Mouse (Mus musculus): ENCODE data around the gene Coasy. TPM values are rescaled to one million over a fixed set of nuclear protein-coding genes. Genes with fewer than 3 reads are reported as not detected.

Coasy gene
- polyA plus RNA-seq (2015; fragmentation: Nextera tagmentation; extraction: Ambion mirVana): 43.3 and 47.1 TPM in 2 replicates

DNA sequence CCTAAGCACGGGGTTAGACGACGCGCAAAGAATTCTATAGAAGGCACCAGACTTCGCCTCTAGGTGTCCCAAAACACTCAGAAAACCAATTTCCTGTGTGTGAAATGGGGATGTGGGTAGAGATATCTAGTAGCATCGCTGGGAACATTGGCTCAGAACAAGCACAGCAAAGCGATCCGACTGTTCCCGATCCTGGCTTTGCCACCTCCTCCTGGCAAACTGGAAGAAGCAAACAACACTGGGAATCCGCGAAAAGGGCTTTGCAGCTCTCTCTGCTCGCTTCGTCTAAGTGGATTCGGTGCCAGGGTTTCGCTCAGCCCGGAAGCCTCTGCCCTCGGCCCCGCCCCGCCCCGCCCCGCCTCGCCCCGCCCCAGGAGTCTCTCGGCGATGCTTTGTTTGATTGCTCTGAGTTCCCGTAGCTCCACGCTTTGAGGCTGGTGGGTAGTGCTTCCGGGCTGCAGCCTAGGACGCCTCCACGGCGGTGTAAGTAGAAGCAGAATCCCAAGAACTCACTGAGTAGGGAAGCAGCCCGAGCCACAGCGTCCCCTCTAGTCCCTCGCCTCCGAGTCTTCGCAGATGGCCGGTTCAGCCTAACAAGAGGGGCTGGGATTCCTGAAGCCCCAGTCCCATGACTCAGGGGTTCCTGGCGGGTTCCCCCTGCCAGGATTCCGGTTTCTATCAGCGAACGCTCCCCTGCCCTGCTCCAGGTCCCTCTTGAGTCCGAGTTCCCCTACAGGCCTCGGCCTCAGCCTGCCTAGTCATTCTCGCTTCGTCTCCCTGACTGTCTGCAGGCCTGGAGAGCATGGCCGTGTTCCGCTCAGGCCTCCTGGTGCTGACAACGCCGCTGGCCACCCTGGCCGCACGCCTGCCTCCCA lies at the start of gene Coasy:
Coasy (plus strand) TSS at position 358 of the 875 bp plus-strand sequence.
- peak; percentile 87 for ATAC-seq (replicated peaks)
- under 1% methylated on average over 51 of the region's 51 CpGs for WGBS
- H3K4me2 ChIP-seq: peak within 1 kb of the TSS; percentile 95
- H3K9me3 ChIP-seq: no peaks in the 10 kb centered on the region
- peaks cover 34% of the 10 kb centered on the region for H3K4me1 ChIP-seq
- peaks cover 37% of the 10 kb centered on the region for H3K27me3 ChIP-seq (replicated peaks)
- peak within 1 kb of the TSS; percentile 83 for H3K9ac ChIP-seq
- H3K27ac ChIP-seq: peak within 1 kb of the TSS; percentile 88
- peak within 1 kb of the TSS; percentile 72 for H3K4me3 ChIP-seq
- H3K36me3 ChIP-seq (replicated peaks): no peaks in the 10 kb centered on the region

GRCm38 (mm10) chr11:101033856-101034500 lies 48.4 kb upstream of the Coasy start:
- H3K27ac ChIP-seq: no peak overlapping the region
- peaks cover 62% of the 10 kb centered on the region for H3K36me3 ChIP-seq (replicated peaks)
- no peaks in the 10 kb centered on the region for H3K9me3 ChIP-seq
- H3K4me1 ChIP-seq: no peaks in the 10 kb centered on the region
- 95% methylated on average over 17 of the region's 17 CpGs for WGBS
- no peak overlapping the region for H3K4me2 ChIP-seq
- H3K27me3 ChIP-seq (replicated peaks): no peaks in the 10 kb centered on the region
- ATAC-seq (replicated peaks): no peak
- H3K9ac ChIP-seq: no peak overlapping the region
- H3K4me3 ChIP-seq: no peak overlapping the region

DNA sequence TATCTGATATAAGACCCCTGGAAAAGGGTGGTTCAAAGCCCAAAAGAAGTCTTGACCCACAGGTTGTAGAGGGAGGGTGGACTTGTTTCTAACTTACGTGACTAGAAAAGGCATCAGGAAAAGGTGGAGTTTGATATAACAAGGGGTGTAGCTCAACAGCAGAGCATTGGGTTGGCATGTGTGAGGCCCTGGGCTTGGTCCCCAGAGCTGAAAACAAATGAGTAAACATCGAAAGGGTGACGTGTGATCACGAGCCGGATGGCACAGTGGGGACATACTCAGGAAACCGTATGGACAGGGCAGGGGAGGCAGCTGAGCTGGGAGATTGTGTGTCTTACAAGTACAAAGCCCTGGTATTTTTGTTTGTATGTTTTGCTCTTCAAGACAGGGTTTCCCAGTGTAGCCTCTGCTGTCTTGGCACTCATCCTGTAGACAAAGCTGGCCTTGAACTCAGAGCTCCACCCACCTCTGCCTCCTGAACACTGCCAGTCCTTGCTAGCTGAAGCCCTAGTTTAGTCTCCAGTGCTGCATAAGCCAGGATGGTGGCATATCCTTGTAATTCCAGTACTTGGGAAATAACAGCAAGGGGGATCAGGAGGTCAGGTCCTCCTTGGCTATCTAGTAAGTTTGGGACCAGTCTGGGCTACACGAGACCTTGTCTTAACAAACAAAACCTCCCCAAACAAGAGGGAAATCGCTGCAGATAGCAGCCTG lies 47.6 kb upstream of the Coasy start:
- ATAC-seq (replicated peaks): no peak
- Histone ChIP-seq H3K4me1 (no peaks in the 10 kb centered on the region), H3K9ac (no peak overlapping the region), H3K27ac (no peak overlapping the region), H3K36me3 (replicated peaks) (peaks cover 63% of the 10 kb centered on the region), H3K4me2 (no peak overlapping the region), H3K9me3 (no peaks in the 10 kb centered on the region), H3K4me3 (no peak overlapping the region), H3K27me3 (replicated peaks) (no peaks in the 10 kb centered on the region)
- WGBS: 94% methylated on average over 8 of the region's 8 CpGs

DNA sequence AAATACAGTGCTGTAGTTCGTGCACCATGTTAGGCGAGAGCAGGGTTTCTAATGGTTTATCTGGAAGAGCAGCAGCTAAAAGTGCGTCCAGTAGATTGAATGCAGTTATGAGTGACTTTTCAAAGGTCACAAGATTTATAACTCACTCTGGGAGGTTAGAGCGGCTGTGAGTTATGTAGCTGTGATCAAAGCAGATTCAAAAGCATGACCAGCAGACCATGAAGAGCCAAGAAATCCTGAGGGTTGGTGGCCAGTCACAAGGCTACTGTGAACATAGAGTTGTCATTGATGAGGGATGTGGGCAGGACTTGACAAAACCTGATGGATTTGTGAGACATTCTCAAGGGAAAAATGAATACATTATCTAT lies 47.1 kb upstream of the Coasy start:
- Histone ChIP-seq H3K4me1 (no peaks in the 10 kb centered on the region), H3K9ac (no peak overlapping the region), H3K27me3 (replicated peaks) (no peaks in the 10 kb centered on the region), H3K36me3 (replicated peaks) (peaks cover 62% of the 10 kb centered on the region), H3K9me3 (no peaks in the 10 kb centered on the region), H3K27ac (no peak overlapping the region), H3K4me2 (no peak overlapping the region), H3K4me3 (no peak overlapping the region)
- no peak for ATAC-seq (replicated peaks)
- WGBS: 86% methylated on average over 4 of the region's 4 CpGs

DNA sequence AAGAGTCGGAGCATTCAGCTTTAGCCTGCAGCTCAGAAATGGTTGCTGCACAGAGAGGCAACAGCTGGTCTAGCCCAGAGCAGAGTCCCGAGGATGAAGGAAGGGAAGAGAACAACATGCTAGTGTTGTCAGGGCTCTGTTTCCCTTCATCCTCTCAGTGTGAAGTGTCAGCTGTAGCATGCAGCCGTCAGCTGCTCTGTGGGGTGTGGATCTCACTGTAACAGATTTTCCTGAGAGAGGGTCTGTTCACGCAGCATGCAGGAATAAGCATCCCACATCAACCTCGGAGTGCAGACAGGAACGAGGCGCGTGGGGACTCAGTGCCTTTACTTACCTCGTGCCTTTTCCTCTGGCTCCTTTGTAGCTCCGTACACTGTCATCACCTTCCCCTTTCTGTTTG lies 44.6 kb upstream of the Coasy start:
- H3K4me1 ChIP-seq: no peaks in the 10 kb centered on the region
- no peaks in the 10 kb centered on the region for H3K9me3 ChIP-seq
- WGBS: 84% methylated on average over 10 of the region's 10 CpGs
- no peak for ATAC-seq (replicated peaks)
- H3K4me3 ChIP-seq: no peak overlapping the region
- no peak overlapping the region for H3K4me2 ChIP-seq
- no peak overlapping the region for H3K27ac ChIP-seq
- no peak overlapping the region for H3K9ac ChIP-seq
- peaks cover 55% of the 10 kb centered on the region for H3K36me3 ChIP-seq (replicated peaks)
- no peaks in the 10 kb centered on the region for H3K27me3 ChIP-seq (replicated peaks)

DNA sequence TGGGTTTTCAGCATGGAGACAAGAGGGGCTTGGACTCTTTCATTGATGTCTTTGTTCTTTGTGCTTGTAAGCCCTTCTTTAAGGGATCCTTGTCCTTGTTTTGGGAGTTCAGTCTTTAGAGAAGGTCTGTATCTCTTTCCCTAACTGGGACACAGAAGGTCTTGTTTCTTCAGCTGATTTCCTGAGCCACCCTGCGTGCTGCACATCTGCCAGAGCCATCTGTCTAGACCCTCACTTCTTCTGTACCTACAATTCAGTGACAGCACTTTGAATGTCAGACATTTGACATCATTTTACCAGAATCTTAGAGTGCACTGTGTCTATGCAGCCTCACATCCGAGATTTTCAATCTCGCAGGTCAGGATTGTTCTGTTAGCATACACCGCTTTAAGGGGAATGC lies 36.5 kb upstream of the Coasy start:
- peaks cover 59% of the 10 kb centered on the region for H3K36me3 ChIP-seq (replicated peaks)
- H3K9ac ChIP-seq: no peak overlapping the region
- H3K9me3 ChIP-seq: no peaks in the 10 kb centered on the region
- no peak for ATAC-seq (replicated peaks)
- H3K4me3 ChIP-seq: no peak overlapping the region
- no peaks in the 10 kb centered on the region for H3K4me1 ChIP-seq
- 90% methylated on average over 4 of the region's 4 CpGs for WGBS
- H3K27me3 ChIP-seq (replicated peaks): no peaks in the 10 kb centered on the region
- H3K4me2 ChIP-seq: no peak overlapping the region
- H3K27ac ChIP-seq: no peak overlapping the region

DNA sequence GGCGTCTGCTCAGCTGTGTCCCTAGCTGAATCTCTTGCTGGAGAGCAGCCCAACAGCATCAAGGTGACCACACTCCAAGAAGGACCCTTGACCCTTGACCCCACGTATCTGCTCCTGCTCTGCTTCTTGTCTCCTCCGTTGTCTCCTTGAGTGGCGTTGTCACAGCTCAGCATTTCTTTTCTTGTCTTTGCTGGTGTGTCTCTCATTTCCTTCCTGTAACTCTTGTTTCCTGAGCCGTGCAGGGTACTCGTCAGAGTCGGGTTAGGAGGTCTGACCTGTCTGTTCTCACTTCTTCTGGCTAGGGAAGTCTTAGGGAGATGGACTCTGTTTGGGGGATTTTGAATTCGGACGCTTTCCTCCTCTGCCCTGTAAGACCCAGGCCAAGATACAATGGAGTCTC lies 35.9 kb upstream of the Coasy start:
- Histone ChIP-seq H3K9ac (no peak overlapping the region), H3K4me3 (no peak overlapping the region), H3K27me3 (replicated peaks) (no peaks in the 10 kb centered on the region), H3K36me3 (replicated peaks) (peaks cover 55% of the 10 kb centered on the region), H3K27ac (no peak overlapping the region), H3K4me2 (no peak overlapping the region), H3K4me1 (no peaks in the 10 kb centered on the region), H3K9me3 (no peaks in the 10 kb centered on the region)
- 65% methylated on average over 9 of the region's 9 CpGs for WGBS
- ATAC-seq (replicated peaks): no peak

DNA sequence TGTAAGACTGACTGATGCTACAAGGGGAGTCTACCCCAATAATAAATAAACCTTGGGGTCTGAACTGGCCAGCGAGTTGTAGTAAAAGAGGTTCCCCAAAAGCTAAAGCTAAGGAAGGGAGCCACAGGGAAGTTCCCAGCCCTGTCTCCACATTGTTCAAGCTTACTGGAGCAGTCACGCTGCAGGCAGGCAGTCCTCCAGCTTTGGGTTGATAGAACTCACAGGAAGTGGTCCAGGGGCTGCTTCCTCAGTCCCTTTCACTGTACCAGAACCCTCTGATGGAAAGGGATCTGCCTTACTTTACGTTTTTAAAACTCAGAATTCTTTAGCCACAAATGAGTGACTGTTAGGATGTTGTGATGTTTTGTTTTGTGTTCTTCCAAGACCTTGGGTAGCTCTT lies 34.9 kb upstream of the Coasy start:
- Histone ChIP-seq H3K36me3 (replicated peaks) (peaks cover 64% of the 10 kb centered on the region), H3K27ac (no peak overlapping the region), H3K27me3 (replicated peaks) (no peaks in the 10 kb centered on the region), H3K4me3 (no peak overlapping the region), H3K4me1 (no peaks in the 10 kb centered on the region), H3K9ac (no peak overlapping the region), H3K9me3 (no peaks in the 10 kb centered on the region), H3K4me2 (no peak overlapping the region)
- WGBS: 73% methylated on average over 3 of the region's 3 CpGs
- ATAC-seq (replicated peaks): no peak

- Histone ChIP-seq H3K9me3 (no peaks in the 10 kb centered on the region), H3K9ac (no peak overlapping the region), H3K4me1 (no peaks in the 10 kb centered on the region), H3K4me2 (no peak overlapping the region), H3K27ac (no peak overlapping the region), H3K4me3 (no peak overlapping the region), H3K36me3 (replicated peaks) (peaks cover 62% of the 10 kb centered on the region), H3K27me3 (replicated peaks) (no peaks in the 10 kb centered on the region)
- ATAC-seq (replicated peaks): no peak
- 86% methylated on average over 9 of the region's 9 CpGs for WGBS
Observed at GRCm38 (mm10) chr11:101050359-101050758, 32.0 kb upstream of the Coasy start.

GRCm38 (mm10) chr11:101051051-101051493 lies 31.3 kb upstream of the Coasy start:
- WGBS: 82% methylated on average over 6 of the region's 6 CpGs

DNA sequence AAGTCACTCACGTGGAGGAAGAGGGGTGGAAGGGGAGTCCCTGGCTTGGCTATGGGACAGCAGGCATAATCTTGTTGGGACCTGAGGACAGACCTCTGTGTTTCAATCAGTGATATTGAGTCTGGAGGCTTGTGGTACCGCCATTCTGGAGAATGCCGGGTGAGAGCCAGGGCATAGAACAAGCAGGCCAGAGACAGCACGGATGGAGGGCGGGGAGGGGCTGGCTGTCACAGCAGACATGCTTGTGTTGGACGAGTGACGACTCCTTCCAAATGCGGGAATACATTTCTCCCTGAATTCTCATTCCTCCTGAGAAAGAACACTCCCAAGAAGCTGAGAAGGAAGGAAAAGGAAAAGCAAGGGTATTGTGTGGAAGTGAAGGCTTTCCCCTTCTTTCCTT lies 30.7 kb upstream of the Coasy start:
- no peaks in the 10 kb centered on the region for H3K4me1 ChIP-seq
- H3K4me3 ChIP-seq: no peak overlapping the region
- no peak for ATAC-seq (replicated peaks)
- no peak overlapping the region for H3K9ac ChIP-seq
- no peak overlapping the region for H3K4me2 ChIP-seq
- H3K27me3 ChIP-seq (replicated peaks): no peaks in the 10 kb centered on the region
- peaks cover 68% of the 10 kb centered on the region for H3K36me3 ChIP-seq (replicated peaks)
- no peaks in the 10 kb centered on the region for H3K9me3 ChIP-seq
- no peak overlapping the region for H3K27ac ChIP-seq
- 85% methylated on average over 8 of the region's 8 CpGs for WGBS

More at GRCm38 (mm10) chr11:101051051-101051493, 31.3 kb upstream of the Coasy start:
- Histone ChIP-seq H3K27me3 (replicated peaks) (no peaks in the 10 kb centered on the region), H3K36me3 (replicated peaks) (peaks cover 66% of the 10 kb centered on the region), H3K4me1 (no peaks in the 10 kb centered on the region), H3K27ac (no peak overlapping the region), H3K4me2 (no peak overlapping the region), H3K4me3 (no peak overlapping the region), H3K9me3 (no peaks in the 10 kb centered on the region), H3K9ac (no peak overlapping the region)
- ATAC-seq (replicated peaks): no peak

GRCm38 (mm10) chr11:101052751-101053473 lies 29.5 kb upstream of the Coasy start:
- H3K4me1 ChIP-seq: no peaks in the 10 kb centered on the region
- WGBS: 92% methylated on average over 10 of the region's 10 CpGs
- ATAC-seq (replicated peaks): no peak
- H3K4me3 ChIP-seq: no peak overlapping the region
- no peaks in the 10 kb centered on the region for H3K27me3 ChIP-seq (replicated peaks)
- peaks cover 55% of the 10 kb centered on the region for H3K36me3 ChIP-seq (replicated peaks)
- H3K9me3 ChIP-seq: no peaks in the 10 kb centered on the region
- H3K9ac ChIP-seq: no peak overlapping the region
- H3K27ac ChIP-seq: no peak overlapping the region
- H3K4me2 ChIP-seq: no peak overlapping the region

Data from midbrain, embryonic 15.5 days (tissue).